Mouse (Mus musculus) myocyte (in vitro differentiated cells): Measurements from ENCODE around the gene Tnr. TPM values are rescaled to one million over a fixed set of nuclear protein-coding genes. Genes with fewer than 3 reads are reported as not detected.
A peak's percentile ranks its signal among the peaks of the same experiment; 100 is the strongest.

Experiments used
- H3K27me3 ChIP-seq: one replicate; pipeline ENCODE4 v1.6.1; 2011; ENCODE audit not compliant: control insufficient read depth, insufficient read depth, insufficient read length
- H3K36me3 ChIP-seq: one replicate; pipeline ENCODE4 v1.6.1; 2011; ENCODE audit not compliant: control insufficient read depth, insufficient read depth
- H3K4me2 ChIP-seq: one replicate; pipeline ENCODE4 v1.6.1; 2011; ENCODE audit warnings: low read depth, control low read depth
- H3K4me3 ChIP-seq: one replicate; pipeline ENCODE4 v1.5.1; 2011; ENCODE audit warnings: mild to moderate bottlenecking, control low read depth, moderate library complexity
- H3K79me2 ChIP-seq: one replicate; pipeline ENCODE4 v1.6.1; 2011; ENCODE audit not compliant: control insufficient read depth, insufficient read depth
- H3ac ChIP-seq: one replicate; pipeline ENCODE4 v1.6.1; 2011; ENCODE audit not compliant: control insufficient read depth, insufficient read length
- CEBPB ChIP-seq: IDR thresholded peaks from 2 replicates; pipeline ENCODE4 v1.6.1; 2011; ENCODE audit warnings: mild to moderate bottlenecking, moderate library complexity; ENCODE audit not compliant: poor library complexity, insufficient read depth, severe bottlenecking
- E2F4 ChIP-seq: IDR thresholded peaks from one replicate; pipeline ENCODE4 v1.6.1; 2011; ENCODE audit warnings: mild to moderate bottlenecking, control low read depth, moderate library complexity; ENCODE audit not compliant: insufficient read depth
- MAX ChIP-seq: IDR thresholded peaks from one replicate; pipeline ENCODE4 v1.6.1; 2011; ENCODE audit warnings: low read depth, mild to moderate bottlenecking, control low read depth
- MYOD1 ChIP-seq, 3 experiments: IDR thresholded peaks; one replicate each; pipeline ENCODE4 v1.6.1; 2011; ENCODE audit warnings: control low read depth in 2 of 3, low read depth in 2 of 3, mild to moderate bottlenecking in 2 of 3, moderate library complexity in 1 of 3; ENCODE audit not compliant: insufficient read length in 2 of 3, control insufficient read depth in 1 of 3
- MYOG ChIP-seq, 3 experiments: IDR thresholded peaks; one replicate each; pipeline ENCODE4 v1.6.1; 2011; ENCODE audit warnings: control low read depth in 2 of 3, low read depth in 2 of 3, mild to moderate bottlenecking in 2 of 3; ENCODE audit not compliant: insufficient read length in 2 of 3, control insufficient read depth in 1 of 3, insufficient read depth in 1 of 3
- POLR2A ChIP-seq: IDR thresholded peaks from one replicate; pipeline ENCODE4 v1.6.1; 2011; ENCODE audit warnings: low read depth, mild to moderate bottlenecking, control low read depth, moderate library complexity; ENCODE audit not compliant: insufficient read length
- POLR2AphosphoS2 ChIP-seq: IDR thresholded peaks from one replicate; pipeline ENCODE4 v1.6.1; 2011; ENCODE audit warnings: low read depth, control low read depth; ENCODE audit not compliant: insufficient read length
- REST ChIP-seq: IDR thresholded peaks from one replicate; pipeline ENCODE4 v1.6.1; 2011; ENCODE audit warnings: mild to moderate bottlenecking, control low read depth, moderate library complexity; ENCODE audit not compliant: insufficient read depth, insufficient read length
- SRF ChIP-seq: IDR thresholded peaks from one replicate; pipeline ENCODE4 v1.6.1; 2011; ENCODE audit warnings: low read depth; ENCODE audit not compliant: control insufficient read depth, insufficient read length
- TCF12 ChIP-seq: IDR thresholded peaks from one replicate; pipeline ENCODE4 v1.6.1; 2011; ENCODE audit warnings: mild to moderate bottlenecking, control low read depth; ENCODE audit not compliant: poor library complexity, insufficient read depth, severe bottlenecking
- TCF3 ChIP-seq: IDR thresholded peaks from one replicate; pipeline ENCODE4 v1.6.1; 2011; ENCODE audit warnings: low read depth, control low read depth; ENCODE audit not compliant: insufficient read length
- USF1 ChIP-seq: IDR thresholded peaks from one replicate; pipeline ENCODE4 v1.6.1; 2011; ENCODE audit warnings: low read depth, mild to moderate bottlenecking, control low read depth, moderate library complexity
- polyA plus RNA-seq: library from polyadenylated mRNA; unstranded; fragments of >200 nt; fragmentation: generic; extraction: Trizol; gene quantifications from one replicate; pipeline ENCODE4 v1.2.1, GENCODE M21; 2012; ENCODE audit warnings: missing spikeins

Tnr gene
- polyA plus RNA-seq, 1 experiment, result 0.02 TPM

DNA sequence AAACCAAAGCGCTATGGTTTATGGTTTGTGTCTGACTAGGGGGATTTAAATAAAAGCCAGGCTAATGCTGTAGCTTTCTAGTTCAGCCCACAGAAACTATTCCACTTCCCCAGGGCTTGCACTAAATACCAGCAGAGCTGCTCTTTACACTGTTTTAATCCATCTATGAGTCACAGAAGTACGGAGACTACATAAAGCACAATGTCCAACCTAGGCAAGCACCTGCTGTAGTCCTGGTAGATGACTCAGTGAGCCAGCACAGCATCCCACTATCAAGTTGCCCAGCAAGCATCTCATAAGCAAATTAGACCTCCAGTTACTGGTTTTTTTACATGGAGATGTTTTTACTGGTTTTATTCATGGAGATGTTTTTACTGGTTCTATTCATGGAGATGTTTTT, 305.0 kb downstream of the Tnr start:
- no peak overlapping the region for H3K4me2 ChIP-seq
- no peaks in the 10 kb centered on the region for H3K79me2 ChIP-seq
- no peak overlapping the region for H3K4me3 ChIP-seq
- no peak overlapping the region for H3ac ChIP-seq
- no peaks in the 10 kb centered on the region for H3K36me3 ChIP-seq
- H3K27me3 ChIP-seq, result no peaks in the 10 kb centered on the region
- no peak for TF ChIP-seq SRF
- TF ChIP-seq TCF12, result no peak
- no peak for TF ChIP-seq REST

DNA sequence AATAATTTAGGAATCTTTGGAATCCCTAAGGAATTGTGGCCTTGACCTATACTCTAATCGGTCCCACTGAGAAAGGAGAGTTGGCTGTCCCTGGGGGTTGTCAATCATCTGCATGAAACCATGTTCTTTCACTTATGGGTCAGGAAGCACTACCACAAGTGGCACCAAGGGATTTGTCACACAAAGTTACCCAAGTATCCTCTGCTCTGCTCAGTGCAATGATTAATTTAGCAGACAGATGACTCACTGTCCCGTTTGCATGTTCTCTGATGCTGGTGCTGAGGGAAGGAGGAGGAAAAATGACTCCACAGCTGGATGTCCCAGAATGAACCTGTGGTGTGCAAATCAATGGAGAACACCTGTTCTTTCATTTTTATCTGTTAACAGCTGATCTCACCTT, 309.6 kb downstream of the Tnr start:
- peak overlapping the region; percentile 1 for H3K4me2 ChIP-seq
- no peaks in the 10 kb centered on the region for H3K27me3 ChIP-seq
- no peaks in the 10 kb centered on the region for H3K36me3 ChIP-seq
- 0 out of 2 replicates have a peak, but pooled peaks have one; percentile 25 for TF ChIP-seq CEBPB
- TF ChIP-seq TCF12, result no peak
- no peak overlapping the region for H3K4me3 ChIP-seq
- H3K79me2 ChIP-seq, result no peaks in the 10 kb centered on the region
- H3ac ChIP-seq, result no peak overlapping the region

DNA sequence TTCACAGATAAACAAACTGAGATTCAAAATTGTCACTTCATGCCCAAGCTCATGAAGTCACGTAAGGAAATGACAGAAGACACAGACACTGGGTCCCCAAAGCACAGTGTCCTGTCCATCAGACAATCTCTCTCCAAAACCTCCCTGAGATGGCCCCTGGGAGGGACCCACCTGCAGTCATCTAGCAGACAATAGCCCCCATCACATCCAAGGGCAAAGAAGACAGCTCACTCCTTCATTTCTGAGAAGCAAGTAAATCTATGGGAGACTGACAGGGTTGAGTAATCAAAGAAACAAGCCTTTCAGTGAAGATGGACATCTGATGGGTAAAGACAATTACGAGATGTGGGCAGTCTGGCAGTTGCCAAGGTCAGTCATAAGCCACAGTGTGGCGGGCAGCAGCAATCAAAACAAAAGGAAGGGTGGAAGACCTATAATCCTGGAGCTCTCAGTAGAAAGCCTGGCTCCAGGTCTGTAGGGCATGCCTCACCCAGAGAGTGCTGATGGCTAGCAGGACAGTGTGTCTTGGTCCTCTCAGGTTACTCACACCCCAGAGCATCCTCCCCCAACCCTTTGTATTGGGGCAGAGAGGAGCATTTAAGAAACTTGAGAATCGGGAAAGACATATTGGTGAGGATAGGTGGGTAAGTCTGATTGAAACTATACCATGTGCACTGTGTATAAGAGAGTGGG, 310.2 kb downstream of the Tnr start:
- Histone ChIP-seq H3K79me2 (no peaks in the 10 kb centered on the region), H3K4me3 (no peak overlapping the region), H3K36me3 (no peaks in the 10 kb centered on the region), H3ac (no peak overlapping the region), H3K27me3 (no peaks in the 10 kb centered on the region), H3K4me2 (peak overlapping the region; percentile 1)
- TF ChIP-seq MYOG (IDR thresholded peaks at IDR 0.05; ENCODE audit: control insufficient read depth in 1 of 3, insufficient read depth in 1 of 3, insufficient read length in 2 of 3, low read depth in 2 of 3), result no peak
- no peak for TF ChIP-seq TCF12
- TF ChIP-seq MYOD1 (IDR thresholded peaks at IDR 0.05; ENCODE audit: control insufficient read depth in 1 of 3, insufficient read length in 2 of 3, low read depth in 2 of 3), result no peak
- TF ChIP-seq MAX, result no peak
- no peak for TF ChIP-seq POLR2AphosphoS2
- no peak for TF ChIP-seq POLR2A
- TF ChIP-seq E2F4, result no peak
- TF ChIP-seq CEBPB, result no peak
- TF ChIP-seq REST, result no peak
- no peak for TF ChIP-seq TCF3
- no peak for TF ChIP-seq USF1
- TF ChIP-seq SRF, result no peak

DNA sequence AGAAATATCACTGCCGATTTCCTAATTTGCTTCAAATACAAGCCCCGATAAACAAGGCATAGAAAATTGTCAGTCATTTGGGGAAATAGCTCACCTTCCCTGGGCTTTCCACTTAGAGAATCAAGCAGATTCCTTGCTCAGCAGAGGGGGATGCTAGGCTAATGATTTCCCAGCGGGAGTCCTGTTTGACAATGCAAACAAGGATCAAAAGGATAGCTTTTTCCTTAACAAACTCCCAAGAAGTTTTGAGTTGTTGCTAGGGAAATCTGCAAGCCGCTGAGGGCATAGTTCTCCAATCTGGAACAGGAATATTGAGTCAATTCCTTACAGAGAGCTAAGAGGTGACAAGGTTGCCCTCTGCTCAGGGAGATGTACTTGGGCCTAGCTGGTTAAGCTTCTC, 311.6 kb downstream of the Tnr start:
- no peaks in the 10 kb centered on the region for H3K79me2 ChIP-seq
- no peak overlapping the region for H3K4me2 ChIP-seq
- no peak overlapping the region for H3ac ChIP-seq
- H3K27me3 ChIP-seq, result no peaks in the 10 kb centered on the region
- H3K4me3 ChIP-seq, result no peak overlapping the region
- no peak for TF ChIP-seq MAX
- TF ChIP-seq POLR2AphosphoS2, result no peak
- TF ChIP-seq REST, result no peak
- no peak for TF ChIP-seq CEBPB
- TF ChIP-seq USF1, result no peak
- no peak for TF ChIP-seq TCF12
- TF ChIP-seq MYOG (IDR thresholded peaks at IDR 0.05; ENCODE audit: control insufficient read depth in 1 of 3, insufficient read depth in 1 of 3, insufficient read length in 2 of 3, low read depth in 2 of 3), result no peak
- TF ChIP-seq POLR2A, result no peak
- no peak for TF ChIP-seq MYOD1 (IDR thresholded peaks at IDR 0.05; ENCODE audit: control insufficient read depth in 1 of 3, insufficient read length in 2 of 3, low read depth in 2 of 3)
- H3K36me3 ChIP-seq, result no peaks in the 10 kb centered on the region

DNA sequence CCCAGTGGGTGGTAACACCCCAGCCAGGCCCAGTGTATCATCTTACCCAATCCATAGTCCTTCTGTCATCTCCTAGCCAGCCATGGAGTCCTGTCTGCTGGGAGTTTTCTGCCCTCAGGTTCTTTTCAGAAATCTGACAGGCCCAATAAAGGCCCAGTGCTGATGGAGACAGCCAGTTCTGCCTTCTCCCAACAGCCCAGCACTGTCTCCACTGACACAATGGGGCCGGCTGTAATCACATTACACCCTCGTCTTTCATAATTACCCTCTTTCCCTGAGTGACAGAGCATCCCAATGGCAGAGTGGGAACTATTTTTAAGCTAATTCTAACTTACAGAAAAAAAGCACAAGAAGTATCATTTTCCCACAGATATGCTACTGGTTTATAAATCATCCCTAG, 316.8 kb downstream of the Tnr start:
- Histone ChIP-seq H3K36me3 (no peaks in the 10 kb centered on the region), H3K27me3 (no peaks in the 10 kb centered on the region), H3K79me2 (no peaks in the 10 kb centered on the region), H3K4me2 (no peak overlapping the region), H3ac (no peak overlapping the region), H3K4me3 (no peak overlapping the region)
- TF ChIP-seq SRF (no peak), REST (no peak), TCF3 (no peak), MYOD1 (IDR thresholded peaks at IDR 0.05; ENCODE audit: control insufficient read depth in 1 of 3, insufficient read length in 2 of 3, low read depth in 2 of 3) (no peak), TCF12 (no peak), CEBPB (no peak), E2F4 (no peak), MYOG (IDR thresholded peaks at IDR 0.05; ENCODE audit: control insufficient read depth in 1 of 3, insufficient read depth in 1 of 3, insufficient read length in 2 of 3, low read depth in 2 of 3) (no peak), POLR2AphosphoS2 (no peak), USF1 (no peak), MAX (no peak), POLR2A (no peak)
